Mouse (Mus musculus) gastrocnemius, adult 2 months (tissue): Measurements from ENCODE around the gene Usp19. TPM values are rescaled to one million over a fixed set of nuclear protein-coding genes. Genes with fewer than 3 reads are reported as not detected.

Experiments
- DNase-seq: peaks from one replicate; pipeline ENCODE4 v3.0.0; 2022
- H3K27ac ChIP-seq: fragments of 200-600 bp; 2 replicates; pipeline ENCODE4 v1.8.1; 2022; ENCODE audit warnings: mild to moderate bottlenecking
- H3K4me3 ChIP-seq: fragments of 200-600 bp; 2 replicates; pipeline ENCODE4 v1.8.1; 2022; ENCODE audit warnings: mild to moderate bottlenecking, moderate library complexity
- CTCF ChIP-seq: fragments of 200-600 bp; IDR thresholded peaks from 2 replicates; pipeline ENCODE4 v1.8.1; 2022; ENCODE audit warnings: antibody characterized with exemption, mild to moderate bottlenecking, moderate library complexity
- intact Hi-C: fragments of 180-260 bp; cut with DNase I; formaldehyde crosslinking; loops from one replicate; pipeline ENCODE4 v1.15.1; 2025
- total RNA-seq, 2 experiments: library from RNA; stranded (reverse); gene quantifications; 2 replicates each; pipeline ENCODE4 v1.2.3; 2021

Gene Usp19
- total RNA-seq, 2 experiments from 2014 or later, result 124 TPM

DNA sequence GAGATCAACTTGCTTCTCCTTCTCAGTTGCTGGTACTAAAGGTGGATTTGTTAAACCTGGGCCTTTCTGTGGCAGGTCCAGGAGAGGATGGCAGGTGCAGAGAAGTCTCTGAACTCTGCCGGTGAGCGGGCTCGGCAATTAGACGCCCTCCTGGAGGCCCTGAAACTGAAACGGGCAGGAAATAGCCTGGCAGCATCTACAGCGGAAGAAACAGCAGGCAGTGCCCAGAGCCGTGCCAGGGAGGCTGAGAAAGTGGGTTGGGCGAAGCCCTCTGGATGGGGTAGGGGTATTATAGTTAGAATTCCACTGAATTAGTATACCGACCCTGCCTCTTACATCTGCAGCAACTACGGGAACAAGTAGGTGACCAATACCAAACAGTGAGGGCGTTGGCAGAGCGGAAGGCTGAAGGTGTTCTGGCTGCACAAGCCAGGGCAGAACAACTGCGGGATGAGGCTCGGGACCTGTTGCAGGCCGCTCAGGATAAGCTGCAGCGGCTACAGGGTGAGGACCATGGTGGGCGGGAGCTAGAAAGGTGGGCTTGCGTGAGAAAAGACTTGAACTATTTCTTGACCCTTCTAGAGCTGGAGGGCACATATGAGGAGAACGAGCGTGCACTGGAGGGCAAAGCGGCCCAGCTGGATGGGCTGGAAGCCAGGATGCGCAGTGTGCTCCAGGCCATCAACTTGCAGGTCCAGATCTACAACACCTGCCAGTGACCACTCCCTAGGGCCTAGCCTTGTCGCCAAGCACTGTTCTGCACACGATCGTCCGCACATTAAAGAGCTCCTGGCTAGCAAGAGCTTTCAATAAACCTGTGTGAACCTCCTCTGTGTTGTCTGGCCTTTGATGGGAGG is 472 bp upstream of the Usp19 start:
- Histone ChIP-seq H3K4me3 (peak overlapping the region; percentile 93), H3K27ac (peak overlapping the region; percentile 97)
- intact Hi-C loops, result loop anchor here (2.0 kb wide), 1 partner anchor 19 kb away; no protein-coding TSS in a partner anchor
- DNase-seq, result no peak
- TF ChIP-seq CTCF, result no peak

DNA sequence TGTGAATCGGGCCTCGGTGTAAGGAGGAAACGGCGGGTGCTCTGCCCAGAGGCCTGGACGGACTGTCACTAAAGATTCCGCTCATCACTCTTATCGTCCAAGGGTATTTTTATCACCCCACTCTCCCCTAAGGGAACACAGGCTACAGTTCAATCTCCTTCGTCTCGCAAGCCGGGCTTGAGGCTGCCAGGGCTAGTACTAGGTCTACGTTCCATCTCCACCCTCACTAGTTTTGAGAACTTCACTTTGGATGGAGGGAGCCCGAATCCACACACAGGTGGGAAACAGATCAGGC is 831 bp downstream of the Usp19 start:
- no peak for TF ChIP-seq CTCF
- Histone ChIP-seq H3K27ac (peak overlapping the region; percentile 97), H3K4me3 (peak overlapping the region; percentile 93)
- no peak for DNase-seq
- intact Hi-C loops, result loop anchor here (2.0 kb wide), 1 partner anchor 18 kb away; no protein-coding TSS in a partner anchor

DNA sequence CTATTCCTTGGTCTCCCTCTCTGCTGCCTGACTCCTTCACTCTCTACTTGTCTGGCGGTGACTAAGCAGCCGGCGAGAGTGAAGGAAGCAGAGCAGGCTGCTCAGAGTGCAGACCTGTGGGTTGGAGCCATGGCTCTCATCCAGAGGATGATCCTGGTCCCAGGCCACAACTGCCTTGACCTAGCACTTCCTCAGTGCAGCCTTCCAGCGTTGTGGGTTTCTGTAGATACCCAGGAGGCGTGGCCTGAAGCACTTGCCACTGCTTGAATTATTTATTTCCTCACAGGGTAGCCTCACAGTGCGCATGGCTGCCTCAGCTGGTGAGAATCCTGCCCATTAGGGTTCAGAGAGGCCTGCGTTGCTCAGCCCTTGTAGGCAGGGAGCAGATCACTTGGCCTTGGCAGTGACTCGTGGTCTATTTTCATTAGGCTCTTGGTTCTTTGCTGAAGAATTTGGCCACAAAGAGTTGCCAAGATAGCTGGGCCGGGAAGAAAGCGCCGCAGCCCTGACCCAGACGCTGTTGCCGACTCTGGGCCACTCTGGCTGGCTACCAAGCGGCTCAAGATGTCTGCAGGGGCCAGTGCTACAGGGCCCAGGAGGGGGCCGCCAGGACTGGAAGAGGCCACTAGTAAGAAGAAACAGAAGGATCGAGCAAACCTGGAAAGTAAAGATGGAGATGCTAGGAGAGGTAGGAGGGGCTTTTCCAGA is 1.8 kb downstream of the Usp19 start:
- TF ChIP-seq CTCF, result no peak
- Histone ChIP-seq H3K4me3 (peak overlapping the region; percentile 93), H3K27ac (peak overlapping the region; percentile 97)
- intact Hi-C loops, result no loop called here
- DNase-seq, result peak; percentile 76

DNA sequence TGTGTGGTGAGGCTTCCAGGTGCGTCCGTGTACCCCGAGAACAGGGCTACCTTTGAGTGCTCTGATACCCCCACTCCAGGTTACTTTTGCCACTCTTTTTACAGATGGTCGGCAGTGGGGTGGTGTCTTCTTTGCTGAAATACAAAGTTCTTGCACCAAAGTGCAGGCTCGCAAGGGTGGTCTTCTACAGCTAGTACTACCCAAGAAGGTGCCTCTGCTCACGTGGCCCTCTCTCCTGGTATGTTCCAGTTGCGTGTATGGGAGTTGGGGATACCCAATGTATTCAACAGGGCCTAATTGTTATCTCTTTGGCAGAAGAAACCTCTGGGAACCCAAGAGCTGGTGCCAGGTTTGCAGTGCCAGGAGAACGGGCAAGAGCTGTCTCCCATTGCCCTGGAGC is 2.8 kb downstream of the Usp19 start:
- no peak for TF ChIP-seq CTCF
- intact Hi-C loops, result no loop called here
- Histone ChIP-seq H3K4me3 (no peak overlapping the region), H3K27ac (peak overlapping the region; percentile 97; the same call in 1 of the 2 replicates)
- no peak for DNase-seq

DNA sequence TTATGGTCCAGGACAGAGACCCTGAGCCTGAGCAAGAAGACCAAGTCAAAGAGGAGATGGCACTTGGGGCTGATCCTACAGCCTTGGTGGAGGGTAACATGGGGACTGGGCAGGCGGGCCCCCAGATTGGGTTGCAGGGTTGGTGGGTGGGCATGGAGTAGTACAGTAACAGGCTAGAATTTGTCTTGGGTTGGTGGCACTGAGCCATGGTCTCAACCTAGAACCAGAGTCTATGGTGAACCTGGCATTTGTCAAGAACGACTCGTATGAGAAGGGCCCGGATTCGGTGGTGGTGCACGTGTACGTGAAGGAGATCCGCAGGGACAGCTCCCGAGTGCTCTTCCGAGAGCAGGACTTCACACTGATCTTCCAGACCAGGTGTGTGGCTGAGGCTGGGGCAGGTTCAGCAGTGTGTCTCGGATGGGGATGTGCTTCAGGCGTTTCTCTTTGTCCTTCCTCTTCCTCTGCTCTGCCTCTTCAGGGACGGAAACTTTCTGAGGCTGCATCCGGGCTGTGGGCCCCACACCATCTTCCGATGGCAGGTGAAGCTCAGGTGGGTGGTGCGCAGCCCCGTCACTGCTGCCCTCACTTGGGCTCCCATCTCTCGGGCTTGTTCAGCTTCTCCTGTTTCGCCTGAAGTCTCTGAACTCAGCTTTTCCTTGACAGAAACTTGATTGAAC is 3.9 kb downstream of the Usp19 start:
- Histone ChIP-seq H3K27ac (no peak overlapping the region), H3K4me3 (no peak overlapping the region)
- peak; percentile 14 for DNase-seq
- no peak for TF ChIP-seq CTCF
- intact Hi-C loops, result no loop called here

DNA sequence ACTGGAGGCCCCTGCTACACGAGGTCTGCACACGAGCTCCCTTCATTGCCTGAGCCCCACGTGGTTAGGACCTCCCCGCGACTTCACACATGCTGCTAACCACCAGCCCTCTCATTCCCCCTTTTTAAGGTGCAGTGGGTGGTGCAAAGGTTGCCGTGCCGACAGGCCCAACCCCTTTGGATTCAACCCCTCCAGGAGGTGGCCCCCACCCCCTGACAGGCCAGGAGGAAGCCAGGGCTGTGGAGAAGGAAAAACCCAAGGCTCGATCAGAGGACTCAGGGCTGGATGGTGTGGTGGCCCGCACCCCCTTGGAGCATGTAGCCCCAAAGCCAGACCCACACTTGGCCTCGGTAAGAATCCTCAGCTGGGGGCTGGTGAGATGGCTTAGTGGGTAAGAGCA is 4.5 kb downstream of the Usp19 start:
- intact Hi-C loops, result no loop called here
- H3K4me3 ChIP-seq, result no peak overlapping the region
- no peak for DNase-seq

DNA sequence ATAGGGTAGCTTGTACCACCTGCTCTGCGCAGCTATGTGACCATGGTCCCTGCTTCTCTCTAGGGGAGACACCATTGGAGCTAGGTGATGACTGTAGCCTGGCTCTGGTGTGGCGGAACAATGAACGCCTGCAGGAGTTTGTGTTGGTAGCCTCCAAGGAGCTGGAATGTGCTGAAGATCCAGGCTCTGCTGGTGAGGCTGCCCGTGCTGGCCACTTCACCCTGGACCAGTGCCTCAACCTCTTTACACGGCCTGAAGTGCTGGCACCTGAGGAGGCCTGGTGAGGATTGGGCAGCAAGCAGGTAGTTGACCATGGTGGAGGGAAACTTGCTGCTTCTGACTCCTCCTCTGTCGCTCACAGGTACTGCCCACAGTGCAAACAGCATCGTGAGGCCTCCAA is 8.8 kb downstream of the Usp19 start:
- Histone ChIP-seq H3K27ac (no peak overlapping the region), H3K4me3 (no peak overlapping the region)
- TF ChIP-seq CTCF, result no peak
- no peak for DNase-seq
- intact Hi-C loops, result no loop called here

More for the DNA sequence above, 4.5 kb downstream of the Usp19 start:
- no peak for TF ChIP-seq CTCF
- H3K27ac ChIP-seq, result no peak overlapping the region

DNA sequence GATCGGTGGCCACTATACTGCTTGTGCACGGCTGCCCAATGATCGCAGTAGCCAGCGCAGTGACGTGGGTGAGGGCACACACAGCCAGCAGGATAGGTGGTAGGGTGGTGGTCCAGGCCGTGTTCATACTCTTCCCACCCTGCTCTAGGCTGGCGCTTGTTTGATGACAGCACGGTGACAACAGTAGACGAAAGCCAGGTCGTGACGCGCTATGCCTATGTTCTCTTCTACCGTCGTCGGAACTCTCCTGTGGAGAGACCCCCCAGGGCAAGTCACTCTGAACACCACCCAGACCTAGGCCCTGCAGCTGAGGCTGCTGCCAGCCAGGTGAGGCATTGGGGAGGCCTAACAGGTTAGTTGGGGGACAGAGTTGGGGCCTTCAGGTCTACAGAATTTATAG is 9.5 kb downstream of the Usp19 start:
- peak; percentile 18 for DNase-seq
- Histone ChIP-seq H3K27ac (no peak overlapping the region), H3K4me3 (no peak overlapping the region)
- no peak for TF ChIP-seq CTCF
- intact Hi-C loops, result no loop called here

DNA sequence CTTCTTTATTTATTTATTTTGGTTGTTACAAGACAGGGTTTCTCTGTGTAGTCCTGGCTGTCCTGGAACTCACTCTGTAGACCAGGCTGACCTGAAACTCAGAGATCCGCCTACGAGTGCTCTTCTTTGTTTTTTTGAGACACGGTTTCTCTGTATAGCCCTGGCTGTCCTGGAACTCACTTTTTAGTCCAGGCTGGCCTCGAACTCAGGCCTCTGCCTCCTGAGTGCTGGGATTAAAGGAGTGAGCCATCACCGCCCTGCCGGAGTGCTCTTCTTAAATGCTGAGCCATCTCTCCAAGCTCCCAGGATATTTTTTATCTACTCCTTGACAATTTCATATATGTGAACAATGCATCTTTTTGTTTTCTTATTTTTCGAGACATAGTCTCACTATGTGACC is 16.5 kb downstream of the Usp19 start:
- H3K4me3 ChIP-seq, result peak overlapping the region; percentile 95
- peak overlapping the region; percentile 93 for H3K27ac ChIP-seq
- DNase-seq, result no peak
- intact Hi-C loops, result no loop called here
- no peak for TF ChIP-seq CTCF

DNA sequence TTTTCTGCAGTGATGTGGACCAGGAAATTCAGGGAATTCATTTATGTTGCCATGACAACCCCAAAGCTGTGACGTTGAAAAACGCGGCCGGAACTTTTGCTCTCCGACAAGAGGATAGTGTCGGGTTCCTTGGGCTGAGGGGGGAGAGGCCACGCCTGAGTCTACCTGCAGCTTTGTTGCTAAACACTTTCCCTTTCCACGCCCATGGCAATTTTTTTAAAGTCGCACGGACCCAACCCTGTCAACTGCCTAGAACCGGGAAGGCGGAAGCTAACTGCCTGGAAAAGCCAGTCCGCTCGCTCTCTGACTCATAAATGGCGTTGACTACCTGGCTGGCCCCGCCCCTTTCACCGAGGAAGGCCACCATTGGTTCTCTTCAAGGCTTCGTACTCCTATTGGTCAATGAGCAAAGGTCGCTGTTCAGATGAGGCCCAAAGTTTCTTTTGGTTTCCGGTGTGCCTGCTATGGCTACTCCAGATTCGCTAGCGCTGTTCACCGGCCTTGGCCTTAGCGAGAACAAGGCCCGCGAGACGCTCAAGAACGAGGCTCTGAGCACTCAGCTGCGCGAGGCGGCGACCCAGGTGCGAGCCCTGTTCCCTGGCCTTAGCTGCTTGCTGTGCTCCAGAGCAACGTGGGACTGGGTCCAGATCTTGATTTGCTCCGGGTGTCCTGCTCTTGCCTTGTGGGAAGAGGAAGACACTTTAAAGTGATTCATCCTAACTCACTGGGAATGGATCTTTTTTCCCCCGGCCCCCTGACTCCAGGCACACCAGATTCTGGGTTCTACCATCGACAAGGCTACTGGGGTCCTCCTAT is 17.4 kb downstream of the Usp19 start, which contains the start of gene Qars:
Qars (plus strand) TSS at position 88 of the 816 bp plus-strand sequence.
- no peak for TF ChIP-seq CTCF
- Histone ChIP-seq H3K27ac (peak within 1 kb of the TSS; percentile 93), H3K4me3 (peak within 1 kb of the TSS; percentile 95)
- intact Hi-C loops, result loop anchor here (2.0 kb wide), 1 partner anchor 17 kb away; the partner anchor contains the start of gene Usp19
- peak; percentile 96 for DNase-seq

DNA sequence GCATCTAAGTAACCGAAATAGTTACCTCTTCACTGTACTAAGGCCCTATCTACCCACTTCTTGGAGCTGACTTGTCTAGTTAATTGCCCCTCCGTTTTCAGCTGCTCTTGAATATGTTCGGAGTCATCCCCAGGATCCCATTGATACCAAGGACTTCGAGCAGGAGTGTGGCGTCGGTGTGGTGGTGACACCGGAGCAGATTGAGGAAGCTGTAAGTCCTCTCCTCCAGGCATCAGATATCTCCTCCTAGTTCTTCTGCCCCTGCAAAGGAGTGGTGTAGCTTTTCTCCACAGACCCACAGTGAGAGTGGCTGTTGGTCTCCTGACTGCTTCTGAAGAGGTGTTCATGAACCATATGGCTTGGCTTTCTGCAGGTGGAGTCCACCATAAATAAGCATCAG is 18.4 kb downstream of the Usp19 start:
- intact Hi-C loops, result loop anchor here (2.0 kb wide), 1 partner anchor 18 kb away; the partner anchor contains the start of gene Usp19
- peak overlapping the region; percentile 95 for H3K4me3 ChIP-seq
- TF ChIP-seq CTCF, result no peak
- DNase-seq, result no peak
- peak overlapping the region; percentile 93; the same call in 1 of the 2 replicates for H3K27ac ChIP-seq
